Mouse (Mus musculus) limb, embryonic 15.5 days (tissue): ENCODE measurements around the gene Pde2a. TPM values are rescaled to one million over a fixed set of nuclear protein-coding genes. Genes with fewer than 3 reads are reported as not detected.

Experiments used
- ATAC-seq: fragments of 200-750 bp; cut with Nextera tagmentation; 2 replicates; pipeline ENCODE4 v1.8.0; 2017; ENCODE audit warnings: low read depth, moderate TSS enrichment; ENCODE audit not compliant: insufficient number of reproducible peaks, low FRiP score, low TSS enrichment
- H3K27ac ChIP-seq: fragments of 300-500 bp; sonication (generic); 2 replicates; pipeline ENCODE4 v1.5.1; 2015; ENCODE audit warnings: moderate library complexity, mild to moderate bottlenecking, inconsistent platforms
- H3K27me3 ChIP-seq: fragments of 300-500 bp; sonication (generic); 2 replicates; pipeline ENCODE4 v1.6.1; 2015; ENCODE audit warnings: inconsistent platforms
- H3K36me3 ChIP-seq: fragments of 300-500 bp; sonication (generic); 2 replicates; pipeline ENCODE4 v1.6.1; 2015; ENCODE audit warnings: inconsistent platforms
- H3K4me1 ChIP-seq: fragments of 300-500 bp; sonication (generic); 2 replicates; pipeline ENCODE4 v1.6.1; 2015; ENCODE audit warnings: inconsistent platforms
- H3K4me2 ChIP-seq: fragments of 300-500 bp; sonication (generic); 2 replicates; pipeline ENCODE4 v1.6.1; 2015; ENCODE audit warnings: mild to moderate bottlenecking, inconsistent platforms
- H3K4me3 ChIP-seq: fragments of 300-500 bp; sonication (generic); 2 replicates; pipeline ENCODE4 v1.5.1; 2015; ENCODE audit warnings: mild to moderate bottlenecking, inconsistent platforms
- H3K9ac ChIP-seq: fragments of 300-500 bp; sonication (generic); 2 replicates; pipeline ENCODE4 v1.6.1; 2015; ENCODE audit warnings: inconsistent platforms
- H3K9me3 ChIP-seq: fragments of 300-500 bp; sonication (generic); 2 replicates; pipeline ENCODE4 v1.6.1; 2016; ENCODE audit warnings: inconsistent platforms
- WGBS: fragments of 180-500 bp; shearing (Covaris S2); methylation state at CpG from one replicate; pipeline ENCODE4 v1.1.7; 2015; 5-methylcytosine and 5-hydroxymethylcytosine counted together
- polyA plus RNA-seq: library from polyadenylated mRNA; unstranded; fragments of >200 nt; fragmentation: Nextera tagmentation; extraction: Ambion mirVana; gene quantifications from 2 replicates; pipeline ENCODE4 v1.2.1, GENCODE M21; 2015

Pde2a gene
- polyA plus RNA-seq, 1 experiment from 2014 or later, result 14.5 TPM

DNA sequence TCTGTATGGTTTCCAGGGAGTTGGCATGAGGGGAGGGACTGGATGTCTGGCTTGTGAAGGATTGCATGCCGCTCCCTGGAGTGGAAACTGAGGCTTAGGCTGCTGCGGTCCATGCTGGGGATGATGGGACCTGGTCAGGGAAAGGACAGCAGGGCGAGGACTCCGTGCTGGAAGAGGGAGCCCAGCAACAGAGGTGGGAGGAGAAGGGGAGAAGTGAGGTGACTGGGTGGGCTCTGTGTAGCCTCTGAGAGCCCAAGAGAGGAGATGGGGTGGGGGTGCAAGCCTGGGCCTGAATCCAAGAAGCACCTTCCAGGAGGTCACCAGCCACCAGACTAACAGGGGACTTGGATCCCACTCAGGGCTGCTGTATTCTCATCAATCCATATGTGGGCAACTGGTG lies 34.8 kb downstream of the Pde2a start:
- no peak overlapping the region for H3K27ac ChIP-seq
- WGBS, result 73% methylated on average over 4 of the region's 4 CpGs
- H3K4me3 ChIP-seq, result no peak overlapping the region
- no peaks in the 10 kb centered on the region for H3K9me3 ChIP-seq
- no peaks in the 10 kb centered on the region for H3K36me3 ChIP-seq
- H3K4me2 ChIP-seq, result no peak overlapping the region
- H3K4me1 ChIP-seq, result peaks cover 25% of the 10 kb centered on the region
- no peak overlapping the region for H3K9ac ChIP-seq
- ATAC-seq, result no peak
- H3K27me3 ChIP-seq, result peaks cover 31% of the 10 kb centered on the region

DNA sequence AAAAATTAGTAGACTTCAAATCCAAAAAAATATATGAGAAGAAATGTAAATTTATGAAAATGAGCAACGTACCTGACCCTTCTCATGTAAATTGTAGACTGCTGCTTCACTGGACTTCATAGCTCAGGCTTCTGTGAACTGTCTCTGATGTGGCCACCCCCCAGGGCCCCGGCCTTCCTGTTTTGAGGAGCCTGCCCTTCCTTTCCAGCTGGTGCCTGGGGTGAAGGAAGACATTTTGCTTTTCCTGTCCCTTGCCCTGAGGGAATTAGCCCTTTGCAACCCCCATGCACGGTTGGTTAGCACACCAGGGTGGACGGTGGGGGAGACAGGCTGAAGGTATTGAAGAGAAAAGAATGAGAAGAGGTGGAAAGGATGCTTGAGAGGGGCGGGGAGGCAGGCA lies 35.3 kb downstream of the Pde2a start:
- Histone ChIP-seq H3K36me3 (no peaks in the 10 kb centered on the region), H3K4me3 (no peak overlapping the region), H3K4me1 (peaks cover 22% of the 10 kb centered on the region), H3K4me2 (no peak overlapping the region), H3K9me3 (no peaks in the 10 kb centered on the region), H3K9ac (no peak overlapping the region), H3K27me3 (peaks cover 27% of the 10 kb centered on the region), H3K27ac (no peak overlapping the region)
- ATAC-seq, result no peak
- WGBS, result 40% methylated on average over 5 of the region's 5 CpGs

DNA sequence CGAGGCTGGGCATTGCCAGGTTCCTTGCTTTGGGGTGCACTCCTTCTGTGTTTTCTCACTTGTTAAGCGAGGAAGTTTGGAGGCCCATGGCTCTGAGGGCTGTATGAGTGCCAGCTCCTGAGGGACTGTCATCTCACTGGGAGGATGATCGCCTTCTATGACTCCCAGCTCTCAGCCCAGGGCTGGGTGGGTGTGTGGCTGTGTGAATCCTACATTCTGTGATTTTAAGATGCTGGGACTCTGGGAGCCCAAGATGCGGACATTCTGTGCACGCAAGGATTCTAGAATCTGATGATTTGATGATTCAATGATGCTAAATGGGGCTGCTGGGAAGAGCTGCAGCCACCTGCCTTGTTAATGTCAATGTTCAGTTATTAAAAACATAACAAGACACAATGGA lies 35.8 kb downstream of the Pde2a start:
- Histone ChIP-seq H3K9ac (no peak overlapping the region), H3K27me3 (peaks cover 22% of the 10 kb centered on the region), H3K4me1 (peaks cover 22% of the 10 kb centered on the region), H3K27ac (no peak overlapping the region), H3K9me3 (no peaks in the 10 kb centered on the region), H3K36me3 (no peaks in the 10 kb centered on the region), H3K4me2 (no peak overlapping the region), H3K4me3 (no peak overlapping the region)
- WGBS, result 74% methylated on average over 5 of the region's 5 CpGs
- ATAC-seq, result no peak

DNA sequence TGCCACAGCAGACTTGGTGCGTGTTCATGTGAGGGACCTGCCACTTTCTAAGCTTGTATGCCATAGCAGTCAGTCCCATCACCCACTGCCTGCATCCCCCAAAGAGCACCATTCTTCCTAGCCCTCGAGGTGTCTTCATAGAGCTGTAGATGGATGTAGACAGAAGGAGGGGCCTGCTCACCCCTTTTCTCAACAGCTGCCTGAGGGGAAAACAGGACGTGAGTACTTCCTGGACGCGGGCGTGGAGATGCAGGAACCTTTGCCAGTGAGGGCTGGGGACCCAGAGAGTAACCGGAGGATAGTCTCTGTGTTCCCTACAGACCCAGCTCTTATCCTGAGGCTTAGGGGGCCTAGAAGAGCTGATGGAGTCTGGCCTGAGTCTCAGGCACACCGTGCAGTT lies 36.3 kb downstream of the Pde2a start:
- H3K36me3 ChIP-seq, result no peaks in the 10 kb centered on the region
- H3K4me2 ChIP-seq, result no peak overlapping the region
- no peak for ATAC-seq
- H3K27ac ChIP-seq, result no peak overlapping the region
- H3K27me3 ChIP-seq, result peaks cover 17% of the 10 kb centered on the region; the same call in 1 of the 2 replicates
- H3K9ac ChIP-seq, result no peak overlapping the region
- peaks cover 22% of the 10 kb centered on the region for H3K4me1 ChIP-seq
- WGBS, result 58% methylated on average over 8 of the region's 8 CpGs
- H3K4me3 ChIP-seq, result no peak overlapping the region
- no peaks in the 10 kb centered on the region for H3K9me3 ChIP-seq

DNA sequence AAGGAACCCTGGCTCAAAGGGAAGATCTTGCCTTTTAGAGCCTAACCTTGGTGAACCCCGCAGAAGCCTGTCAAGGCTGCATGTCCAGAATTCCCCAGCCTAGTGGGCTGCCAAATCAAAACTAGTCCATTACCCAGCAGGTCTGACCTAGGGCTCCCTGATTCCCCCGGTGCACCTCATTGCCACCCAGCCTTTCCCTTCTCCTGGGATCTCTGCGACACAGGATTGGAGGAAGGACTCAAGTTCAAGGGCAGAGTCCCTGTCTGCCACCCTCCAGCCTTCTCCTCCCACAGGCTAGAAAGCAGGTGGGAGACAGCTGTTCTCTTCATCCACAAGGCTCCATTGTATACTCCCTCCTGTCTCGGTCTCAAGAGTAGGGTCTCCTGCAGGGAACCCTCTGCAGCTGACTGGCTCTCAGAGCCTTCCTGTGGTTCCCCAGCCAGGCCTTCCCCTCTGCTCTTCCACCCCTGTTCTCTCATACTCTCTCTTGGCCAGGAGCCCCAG lies 36.8 kb downstream of the Pde2a start:
- no peak for ATAC-seq
- H3K27ac ChIP-seq, result no peak overlapping the region
- peaks cover 11% of the 10 kb centered on the region; the same call in 1 of the 2 replicates for H3K27me3 ChIP-seq
- no peak overlapping the region for H3K9ac ChIP-seq
- H3K9me3 ChIP-seq, result no peaks in the 10 kb centered on the region
- peaks cover 22% of the 10 kb centered on the region for H3K4me1 ChIP-seq
- no peaks in the 10 kb centered on the region for H3K36me3 ChIP-seq
- no peak overlapping the region for H3K4me3 ChIP-seq
- WGBS, result 65% methylated on average over 4 of the region's 4 CpGs
- no peak overlapping the region for H3K4me2 ChIP-seq

DNA sequence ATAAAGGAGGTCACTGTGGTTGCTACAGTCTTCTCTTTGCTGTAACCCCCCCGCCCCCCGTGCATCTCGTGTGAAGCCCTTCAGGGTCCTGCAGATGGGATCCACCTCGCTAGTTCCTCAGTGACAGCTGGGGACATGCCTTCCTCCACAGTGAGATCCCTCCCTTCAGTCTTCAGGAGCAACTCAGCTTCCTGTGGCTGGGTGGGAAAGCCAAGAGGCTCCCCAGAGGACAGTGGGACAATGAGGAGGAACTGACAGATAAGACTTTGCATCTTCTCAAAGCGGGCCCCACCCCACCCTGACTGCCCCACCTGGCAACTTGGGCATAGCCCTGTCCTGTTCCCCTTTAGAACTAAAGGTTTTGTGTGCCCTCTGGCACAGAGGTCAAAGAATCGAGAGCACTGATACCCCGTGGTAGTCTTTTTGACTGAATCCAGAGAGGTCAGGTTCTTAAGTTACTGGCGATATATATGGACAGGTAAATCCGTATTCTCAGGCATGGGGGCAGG lies 37.9 kb downstream of the Pde2a start:
- no peak overlapping the region for H3K9ac ChIP-seq
- H3K4me3 ChIP-seq, result no peak overlapping the region
- H3K4me1 ChIP-seq, result peaks cover 22% of the 10 kb centered on the region
- H3K36me3 ChIP-seq, result no peaks in the 10 kb centered on the region
- no peak for ATAC-seq
- 72% methylated on average over 9 of the region's 9 CpGs for WGBS
- peaks cover 9% of the 10 kb centered on the region; the same call in 1 of the 2 replicates for H3K27me3 ChIP-seq
- H3K4me2 ChIP-seq, result no peak overlapping the region
- no peaks in the 10 kb centered on the region for H3K9me3 ChIP-seq
- no peak overlapping the region for H3K27ac ChIP-seq

DNA sequence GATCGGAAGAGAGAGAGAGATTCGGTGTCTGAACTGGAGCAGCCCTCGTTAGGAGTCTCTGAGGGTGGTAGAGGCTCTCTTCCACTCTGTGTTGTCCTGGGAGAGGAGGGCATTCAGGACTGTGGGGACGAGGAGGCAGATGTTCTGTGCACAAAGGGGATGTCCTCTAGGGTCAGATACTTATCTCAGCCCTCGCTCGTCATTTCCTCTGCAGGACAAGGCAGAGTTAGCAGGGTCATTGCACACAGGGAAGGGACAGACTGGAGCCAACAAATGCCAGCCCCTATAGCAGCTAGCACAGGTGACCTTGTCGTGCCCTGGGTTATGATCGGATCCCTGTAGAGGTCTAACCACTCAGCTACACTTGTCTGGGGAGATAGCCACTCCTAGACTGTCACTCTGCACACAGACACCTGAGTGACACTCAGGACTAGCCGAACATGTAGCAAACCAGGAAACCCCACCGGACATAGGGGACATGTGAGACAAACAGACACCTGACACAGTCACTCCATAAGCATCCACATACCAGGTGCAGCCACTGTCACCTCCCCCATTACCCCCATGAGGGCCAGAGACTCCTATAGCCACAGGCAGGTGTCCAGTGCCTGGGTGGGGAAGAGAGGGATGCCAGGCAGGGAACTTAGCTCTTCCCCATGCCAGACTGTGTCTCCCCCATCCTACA lies 38.6 kb downstream of the Pde2a start:
- WGBS, result 59% methylated on average over 10 of the region's 10 CpGs
- no peak overlapping the region for H3K4me2 ChIP-seq
- H3K36me3 ChIP-seq, result no peaks in the 10 kb centered on the region
- H3K27me3 ChIP-seq, result peaks cover 5% of the 10 kb centered on the region; the same call in 1 of the 2 replicates
- no peak overlapping the region for H3K4me3 ChIP-seq
- H3K9me3 ChIP-seq, result no peaks in the 10 kb centered on the region
- no peak overlapping the region for H3K27ac ChIP-seq
- no peak for ATAC-seq
- no peak overlapping the region for H3K9ac ChIP-seq
- peaks cover 23% of the 10 kb centered on the region for H3K4me1 ChIP-seq

DNA sequence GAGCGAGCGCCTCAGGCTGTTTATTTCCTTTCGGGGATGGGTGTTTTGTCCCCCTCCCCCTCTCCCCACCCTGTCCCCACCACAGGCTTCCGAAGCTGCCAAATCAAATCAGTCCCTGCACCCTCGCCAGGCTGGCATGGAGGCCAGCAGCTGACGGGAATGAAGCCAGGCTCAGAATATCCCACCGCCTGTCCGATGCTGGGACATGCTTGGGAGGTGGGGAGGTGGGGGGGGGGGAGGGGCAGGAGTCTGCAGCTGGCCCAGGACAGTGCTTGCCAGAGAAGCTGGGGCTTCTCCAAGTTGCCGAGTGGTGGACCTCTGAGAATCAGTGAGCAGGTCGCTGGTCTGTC lies 39.1 kb downstream of the Pde2a start:
- no peaks in the 10 kb centered on the region for H3K27me3 ChIP-seq
- H3K9me3 ChIP-seq, result no peaks in the 10 kb centered on the region
- H3K9ac ChIP-seq, result no peak overlapping the region
- WGBS, result 34% methylated on average over 10 of the region's 10 CpGs
- H3K4me1 ChIP-seq, result peaks cover 25% of the 10 kb centered on the region
- no peak overlapping the region for H3K27ac ChIP-seq
- no peak overlapping the region for H3K4me2 ChIP-seq
- ATAC-seq, result peak; percentile 52; the same call in 1 of the 2 replicates
- H3K4me3 ChIP-seq, result no peak overlapping the region
- no peaks in the 10 kb centered on the region for H3K36me3 ChIP-seq

DNA sequence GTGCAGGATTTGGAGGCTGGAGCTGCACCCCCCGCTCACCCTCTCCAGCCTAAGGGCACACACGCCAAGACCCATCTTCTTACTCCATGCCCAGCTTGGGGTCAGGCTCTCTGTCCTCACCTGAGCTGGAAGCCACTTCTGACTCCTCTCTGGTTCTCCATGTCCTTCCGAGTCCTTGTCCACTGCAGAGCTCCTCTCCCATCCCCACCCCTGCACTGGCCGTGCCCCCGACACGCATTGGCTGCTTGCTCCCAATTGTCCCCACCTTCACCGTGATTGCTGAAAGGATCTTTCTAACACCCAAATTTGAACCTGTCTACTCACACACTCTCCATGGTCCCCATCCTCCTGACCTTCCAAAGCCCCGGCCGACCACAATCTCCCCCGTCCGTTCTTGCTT lies 40.1 kb downstream of the Pde2a start:
- Histone ChIP-seq H3K4me1 (peaks cover 22% of the 10 kb centered on the region), H3K36me3 (no peaks in the 10 kb centered on the region), H3K4me2 (no peak overlapping the region), H3K27me3 (no peaks in the 10 kb centered on the region), H3K27ac (no peak overlapping the region), H3K9me3 (no peaks in the 10 kb centered on the region), H3K4me3 (no peak overlapping the region), H3K9ac (no peak overlapping the region)
- no peak for ATAC-seq
- WGBS, result 80% methylated on average over 11 of the region's 11 CpGs

DNA sequence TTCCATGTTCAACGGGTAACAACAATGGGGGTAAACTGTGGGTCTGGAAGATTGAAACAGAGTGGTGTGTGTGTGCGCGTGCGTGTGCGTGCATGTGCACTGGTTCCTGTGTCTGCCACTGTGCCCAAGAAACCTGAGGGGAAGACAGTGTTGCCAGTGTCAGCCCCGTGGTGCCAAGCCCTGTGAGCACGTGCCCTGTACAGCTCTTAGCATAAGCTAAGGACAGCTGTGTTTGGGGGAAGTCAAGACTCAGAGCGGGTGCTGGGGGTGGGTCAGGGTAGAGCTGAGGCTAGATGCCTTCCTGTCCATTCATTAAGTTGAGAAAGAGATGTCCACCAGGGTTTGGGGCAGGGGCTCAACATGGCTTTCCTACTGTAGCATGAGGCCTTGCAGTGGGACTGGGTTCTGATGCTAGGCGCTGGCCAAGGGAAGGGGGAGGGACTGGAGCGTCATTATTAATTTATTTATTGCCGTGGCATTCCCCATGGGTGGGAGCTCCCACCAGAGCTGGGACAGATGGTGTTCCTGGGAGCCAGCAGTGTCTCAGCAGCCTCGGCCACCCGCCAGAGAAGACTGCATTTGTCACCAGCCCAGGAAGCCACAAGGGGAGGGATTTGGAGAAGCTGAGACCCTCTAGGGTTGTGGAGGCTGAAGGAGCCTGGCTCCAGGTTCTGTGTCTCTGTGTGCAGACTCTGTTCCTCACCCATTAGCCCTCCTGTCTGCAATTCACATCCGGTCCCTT lies 41.0 kb downstream of the Pde2a start:
- H3K4me1 ChIP-seq, result peaks cover 22% of the 10 kb centered on the region
- no peak overlapping the region for H3K9ac ChIP-seq
- no peaks in the 10 kb centered on the region for H3K36me3 ChIP-seq
- H3K9me3 ChIP-seq, result no peaks in the 10 kb centered on the region
- no peak overlapping the region for H3K27ac ChIP-seq
- H3K4me2 ChIP-seq, result no peak overlapping the region
- no peak for ATAC-seq
- no peak overlapping the region for H3K4me3 ChIP-seq
- H3K27me3 ChIP-seq, result no peaks in the 10 kb centered on the region
- 65% methylated on average over 14 of the region's 14 CpGs for WGBS

DNA sequence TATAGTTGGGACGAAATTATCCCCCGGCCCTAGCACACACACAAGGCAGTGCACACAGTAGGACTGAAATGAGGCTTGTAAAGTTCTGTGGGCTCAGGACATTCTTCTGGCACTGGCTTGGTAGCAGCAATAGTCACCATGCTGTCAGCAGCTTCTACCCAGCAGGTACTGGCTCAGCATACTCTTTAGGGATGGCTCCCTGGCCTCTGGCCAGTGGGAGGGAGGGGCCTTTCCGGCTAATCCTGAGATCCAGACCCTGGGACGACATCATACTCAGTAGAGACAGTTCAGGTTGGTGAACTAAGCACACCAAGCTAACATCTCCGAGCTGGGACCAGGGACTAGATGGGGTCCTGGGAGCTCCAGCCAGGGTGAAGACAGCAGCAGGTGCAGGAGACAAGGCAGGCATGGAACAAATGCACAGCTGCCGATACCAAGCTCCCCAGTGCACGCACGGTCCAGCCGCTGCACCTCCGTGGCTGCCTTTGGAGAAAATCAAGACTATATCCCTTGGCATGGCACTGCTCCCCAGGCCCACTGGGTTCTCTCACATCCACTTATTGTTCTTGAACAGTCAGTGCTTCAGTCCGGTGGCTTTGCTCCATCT lies 42.3 kb downstream of the Pde2a start:
- Histone ChIP-seq H3K9ac (no peak overlapping the region), H3K4me3 (no peak overlapping the region), H3K9me3 (no peaks in the 10 kb centered on the region), H3K27ac (no peak overlapping the region), H3K36me3 (no peaks in the 10 kb centered on the region), H3K4me2 (no peak overlapping the region), H3K27me3 (no peaks in the 10 kb centered on the region), H3K4me1 (peaks cover 18% of the 10 kb centered on the region)
- 69% methylated on average over 11 of the region's 11 CpGs for WGBS
- no peak for ATAC-seq

DNA sequence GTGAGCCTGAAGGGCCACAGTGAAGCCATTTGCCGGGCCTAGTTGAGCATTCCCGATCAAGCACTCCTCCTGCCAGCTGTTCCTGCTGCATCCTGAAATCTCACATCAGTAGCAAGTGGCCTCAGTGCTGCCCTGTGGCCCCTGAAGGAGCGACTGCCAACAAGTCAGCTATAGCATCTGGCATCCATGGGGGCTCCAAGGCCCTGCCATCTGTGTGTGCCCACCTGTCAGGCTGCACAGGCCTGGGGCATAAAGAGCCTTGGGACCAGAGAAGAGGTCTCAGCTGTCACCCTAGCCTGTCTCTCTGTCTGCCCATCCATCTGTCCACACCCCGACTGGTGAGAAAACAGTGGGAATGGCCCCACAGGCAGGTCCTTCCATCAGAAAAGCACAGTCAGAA lies 43.4 kb downstream of the Pde2a start:
- 62% methylated on average over 4 of the region's 4 CpGs for WGBS
- ATAC-seq, result no peak
- Histone ChIP-seq H3K4me1 (peaks cover 18% of the 10 kb centered on the region), H3K36me3 (no peaks in the 10 kb centered on the region), H3K4me2 (0 out of 2 replicates have a peak overlapping the region, but pooled peaks have one; percentile 1), H3K9me3 (no peaks in the 10 kb centered on the region), H3K9ac (no peak overlapping the region), H3K4me3 (no peak overlapping the region), H3K27me3 (no peaks in the 10 kb centered on the region), H3K27ac (no peak overlapping the region)
